16 mouse cellular contexts compared by ENCODE assay signal in genomic region chr7:107535311-107535710, GRCm38 (mm10). TPM values are rescaled to one million over a fixed set of nuclear protein-coding genes. Genes with fewer than 3 reads are reported as not detected.
"Had no signal": no experiment of that assay in that cellular context is flagged by ENCODE, and none has a peak within 500 bp of the region (broad histone marks: within the 10 kb centered on the region; RNA-seq: fewer than 3 reads in every experiment).

No protein-coding gene starts in this region.

- ATAC-seq: midbrain, embryonic 13.5 days; midbrain, embryonic 15.5 days had no signal

- DNase-seq: lung, adult 18-20 months; lung, embryonic 14.5 days; lung, postnatal 14 days; lung, postnatal 36 days; right cerebral cortex, postnatal 14 days; thymus, adult 2 months; thymus, postnatal 25 days; thymus, postnatal 4 days had no signal

- H3K9me3 ChIP-seq: midbrain, embryonic 13.5 days; midbrain, embryonic 15.5 days; neural tube, embryonic 12.5 days; stomach, embryonic 15.5 days had no signal

- H3K36me3 ChIP-seq: midbrain, embryonic 13.5 days; midbrain, embryonic 15.5 days; neural tube, embryonic 12.5 days; stomach, embryonic 15.5 days had no signal

- H3K4me2 ChIP-seq: lung, embryonic 14.5 days; midbrain, embryonic 11.5 days; midbrain, embryonic 13.5 days; midbrain, embryonic 15.5 days; neural tube, embryonic 12.5 days; stomach, embryonic 15.5 days had no signal

- H3K4me1 ChIP-seq: midbrain, embryonic 13.5 days; midbrain, embryonic 15.5 days; neural tube, embryonic 12.5 days; stomach, embryonic 15.5 days had no signal

- H3K9ac ChIP-seq: lung, embryonic 14.5 days; midbrain, embryonic 13.5 days; midbrain, embryonic 15.5 days; neural tube, embryonic 12.5 days; stomach, embryonic 15.5 days had no signal

- H3K27me3 ChIP-seq: megakaryocyte, embryonic 14.5 days; midbrain, embryonic 13.5 days; midbrain, embryonic 15.5 days; neural tube, embryonic 12.5 days; stomach, embryonic 15.5 days had no signal

- H3K4me3 ChIP-seq: megakaryocyte, embryonic 14.5 days; midbrain, embryonic 13.5 days; midbrain, embryonic 15.5 days; neural tube, embryonic 12.5 days; stomach, embryonic 15.5 days had no signal

- H3K27ac ChIP-seq: macrophage; midbrain, embryonic 13.5 days; midbrain, embryonic 15.5 days; neural tube, embryonic 12.5 days; stomach, embryonic 15.5 days; stomach, postnatal 0 days had no signal

RNA-seq across cellular contexts. Expression of gene Olfml1, which starts 31.9 kb away (rescaled TPM):
- polyA plus RNA-seq: macrophage had no signal
